Mouse (Mus musculus) midbrain, embryonic 15.5 days (tissue): ENCODE data around the gene Fndc8. TPM values are rescaled to one million over a fixed set of nuclear protein-coding genes. Genes with fewer than 3 reads are reported as not detected.

Experiments
- ATAC-seq: fragments of 200-750 bp; cut with Nextera tagmentation; replicated peaks from 2 replicates; pipeline ENCODE4 v1.8.0; 2017; ENCODE audit warnings: moderate TSS enrichment
- H3K27ac ChIP-seq: fragments of 300-500 bp; sonication (generic); 2 replicates; pipeline ENCODE4 v1.5.1; 2015; ENCODE audit warnings: mild to moderate bottlenecking, inconsistent platforms
- H3K27me3 ChIP-seq: fragments of 300-500 bp; sonication (generic); replicated peaks from 2 replicates; pipeline ENCODE4 v1.6.1; 2015; ENCODE audit warnings: inconsistent platforms
- H3K36me3 ChIP-seq: fragments of 300-500 bp; sonication (generic); replicated peaks from 2 replicates; pipeline ENCODE4 v1.6.1; 2015; ENCODE audit warnings: inconsistent platforms
- H3K4me1 ChIP-seq: fragments of 300-500 bp; sonication (generic); 2 replicates; pipeline ENCODE4 v1.6.1; 2015; ENCODE audit warnings: inconsistent platforms
- H3K4me2 ChIP-seq: fragments of 300-500 bp; sonication (generic); 2 replicates; pipeline ENCODE4 v1.6.1; 2015; ENCODE audit warnings: inconsistent platforms, mild to moderate bottlenecking, moderate library complexity
- H3K4me3 ChIP-seq: fragments of 300-500 bp; sonication (generic); 2 replicates; pipeline ENCODE4 v1.5.1; 2015; ENCODE audit warnings: mild to moderate bottlenecking, inconsistent platforms
- H3K9ac ChIP-seq: fragments of 300-500 bp; sonication (generic); 2 replicates; pipeline ENCODE4 v1.6.1; 2015; ENCODE audit warnings: mild to moderate bottlenecking, inconsistent platforms
- H3K9me3 ChIP-seq: fragments of 300-500 bp; sonication (generic); 2 replicates; pipeline ENCODE4 v1.6.1; 2016; ENCODE audit warnings: inconsistent platforms
- WGBS: fragments of 180-500 bp; shearing (Covaris S2); methylation state at CpG from one replicate; pipeline ENCODE4 v1.1.7; 2015; ENCODE audit warnings: mixed read lengths; 5-methylcytosine and 5-hydroxymethylcytosine counted together
- polyA plus RNA-seq: library from polyadenylated mRNA; unstranded; fragments of >200 nt; fragmentation: Nextera tagmentation; extraction: Ambion mirVana; gene quantifications from 2 replicates; pipeline ENCODE4 v1.2.1, GENCODE M21; 2015

Gene Fndc8
- polyA plus RNA-seq, 1 experiment from 2014 or later: 1.2 TPM

DNA sequence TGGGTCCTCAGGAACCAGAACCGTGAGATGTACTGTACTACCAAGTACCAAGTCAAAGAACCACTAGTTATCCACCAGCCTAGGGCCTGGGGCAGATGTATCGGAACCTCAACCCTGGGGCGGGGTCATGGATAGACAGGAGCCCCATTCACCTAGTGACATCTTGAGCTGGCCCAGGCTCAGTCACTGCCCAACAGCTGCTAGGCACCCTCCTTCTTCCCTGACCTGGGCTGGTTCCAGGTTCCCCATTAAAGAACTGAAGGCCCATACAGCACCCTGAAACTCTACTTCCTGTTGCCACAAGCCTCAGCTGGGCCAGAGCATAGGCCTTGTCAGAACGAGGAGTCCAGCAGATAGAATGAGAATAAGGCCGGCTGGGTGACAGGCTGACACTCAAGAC is 7.8 kb downstream of the Fndc8 start:
- Histone ChIP-seq H3K36me3 (peaks cover 42% of the 10 kb centered on the region), H3K9me3 (no peaks in the 10 kb centered on the region), H3K27ac (no peak overlapping the region), H3K4me2 (no peak overlapping the region), H3K27me3 (no peaks in the 10 kb centered on the region), H3K4me3 (no peak overlapping the region), H3K4me1 (no peaks in the 10 kb centered on the region), H3K9ac (no peak overlapping the region)
- WGBS: 95% methylated on average over 5 of the region's 5 CpGs
- no peak for ATAC-seq

DNA sequence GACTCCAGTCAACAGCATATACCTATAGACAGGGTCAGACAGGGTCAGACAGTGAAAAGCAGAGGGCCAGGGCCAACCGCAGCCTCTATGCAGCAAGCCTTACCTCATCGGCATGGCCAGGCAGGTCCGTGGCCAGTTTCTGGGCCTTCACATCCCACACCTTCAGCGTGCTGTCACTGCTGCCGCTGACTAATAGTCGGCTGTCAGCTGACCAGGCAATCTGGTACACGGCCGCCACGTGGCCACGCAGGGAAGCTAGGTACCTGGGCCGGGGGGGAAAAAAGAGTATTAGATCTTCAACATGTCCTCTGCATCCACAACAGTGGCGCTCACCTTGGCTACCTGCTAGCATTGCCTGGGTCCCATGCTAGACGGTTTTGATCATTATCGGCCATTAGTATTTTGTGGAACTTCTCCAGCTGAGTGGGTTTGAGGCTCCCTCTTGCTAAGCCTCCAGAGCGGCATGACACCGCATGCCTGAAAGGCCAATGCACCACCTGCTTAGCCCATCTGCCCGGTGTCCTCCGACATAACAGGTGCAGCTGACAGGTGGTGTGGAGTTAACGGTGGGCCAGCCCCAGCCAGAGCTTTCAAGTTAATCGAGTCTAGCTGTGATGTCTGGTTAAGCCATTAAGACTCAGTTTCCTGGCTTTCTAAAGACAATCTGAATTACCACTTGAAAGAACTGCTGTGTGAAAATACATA is 9.8 kb downstream of the Fndc8 start:
- no peak overlapping the region for H3K9ac ChIP-seq
- ATAC-seq: no peak
- no peaks in the 10 kb centered on the region for H3K4me1 ChIP-seq
- no peaks in the 10 kb centered on the region for H3K9me3 ChIP-seq
- no peak overlapping the region for H3K27ac ChIP-seq
- 92% methylated on average over 20 of the region's 20 CpGs for WGBS
- H3K36me3 ChIP-seq: peaks cover 44% of the 10 kb centered on the region
- no peak overlapping the region for H3K4me3 ChIP-seq
- no peaks in the 10 kb centered on the region for H3K27me3 ChIP-seq
- H3K4me2 ChIP-seq: no peak overlapping the region

DNA sequence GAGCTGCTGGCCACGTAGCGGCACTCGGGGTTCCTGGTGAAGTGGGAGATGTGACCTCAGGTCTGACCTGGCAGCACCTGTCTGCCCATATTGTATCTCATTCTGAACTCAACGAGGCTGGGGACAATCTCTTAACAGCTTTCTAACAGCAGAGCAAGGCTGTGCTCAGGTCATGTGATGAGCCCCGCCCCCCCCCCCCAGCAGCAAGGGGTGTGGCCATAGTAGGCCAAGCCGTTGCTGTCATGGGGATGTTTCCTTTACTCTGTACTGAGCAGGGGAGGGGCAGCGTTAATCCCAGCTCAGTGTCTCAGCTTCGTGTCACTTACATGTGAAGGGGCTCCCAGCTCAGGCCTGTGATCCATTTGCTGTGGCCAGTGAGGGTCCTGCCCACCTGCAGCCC is 13.0 kb downstream of the Fndc8 start:
- H3K9me3 ChIP-seq: no peaks in the 10 kb centered on the region
- H3K27ac ChIP-seq: no peak overlapping the region
- no peak overlapping the region for H3K4me2 ChIP-seq
- no peak overlapping the region for H3K9ac ChIP-seq
- peaks cover 4% of the 10 kb centered on the region; the same call in 1 of the 2 replicates for H3K27me3 ChIP-seq
- H3K36me3 ChIP-seq: peaks cover 35% of the 10 kb centered on the region
- H3K4me3 ChIP-seq: no peak overlapping the region
- H3K4me1 ChIP-seq: peaks cover 10% of the 10 kb centered on the region
- ATAC-seq: no peak
- WGBS: 63% methylated on average over 8 of the region's 8 CpGs

DNA sequence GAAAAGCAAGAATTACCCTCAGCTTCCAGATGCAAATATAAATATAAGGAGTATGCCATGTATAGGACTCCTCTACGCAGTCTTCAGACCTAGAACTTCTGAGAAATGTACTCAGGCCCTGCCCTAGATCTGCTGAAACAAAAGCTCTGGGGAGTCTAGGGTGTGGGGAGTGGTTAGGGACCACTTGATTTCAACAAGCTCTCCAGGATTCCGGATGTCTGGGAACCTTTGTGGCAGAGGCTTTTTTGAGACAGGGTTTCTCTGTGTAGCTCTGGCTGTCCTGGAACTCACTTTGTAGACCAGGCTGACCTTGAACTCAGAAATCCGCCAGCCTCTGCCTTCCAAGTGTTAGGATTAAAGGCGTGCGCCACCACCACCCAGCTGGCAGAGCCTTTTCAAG is 13.9 kb downstream of the Fndc8 start:
- Histone ChIP-seq H3K9ac (no peak overlapping the region), H3K4me1 (peaks cover 10% of the 10 kb centered on the region), H3K9me3 (no peaks in the 10 kb centered on the region), H3K27me3 (peaks cover 8% of the 10 kb centered on the region; the same call in 1 of the 2 replicates), H3K4me3 (no peak overlapping the region), H3K36me3 (peaks cover 29% of the 10 kb centered on the region), H3K27ac (no peak overlapping the region), H3K4me2 (no peak overlapping the region)
- 88% methylated on average over 5 of the region's 5 CpGs for WGBS
- ATAC-seq: no peak

DNA sequence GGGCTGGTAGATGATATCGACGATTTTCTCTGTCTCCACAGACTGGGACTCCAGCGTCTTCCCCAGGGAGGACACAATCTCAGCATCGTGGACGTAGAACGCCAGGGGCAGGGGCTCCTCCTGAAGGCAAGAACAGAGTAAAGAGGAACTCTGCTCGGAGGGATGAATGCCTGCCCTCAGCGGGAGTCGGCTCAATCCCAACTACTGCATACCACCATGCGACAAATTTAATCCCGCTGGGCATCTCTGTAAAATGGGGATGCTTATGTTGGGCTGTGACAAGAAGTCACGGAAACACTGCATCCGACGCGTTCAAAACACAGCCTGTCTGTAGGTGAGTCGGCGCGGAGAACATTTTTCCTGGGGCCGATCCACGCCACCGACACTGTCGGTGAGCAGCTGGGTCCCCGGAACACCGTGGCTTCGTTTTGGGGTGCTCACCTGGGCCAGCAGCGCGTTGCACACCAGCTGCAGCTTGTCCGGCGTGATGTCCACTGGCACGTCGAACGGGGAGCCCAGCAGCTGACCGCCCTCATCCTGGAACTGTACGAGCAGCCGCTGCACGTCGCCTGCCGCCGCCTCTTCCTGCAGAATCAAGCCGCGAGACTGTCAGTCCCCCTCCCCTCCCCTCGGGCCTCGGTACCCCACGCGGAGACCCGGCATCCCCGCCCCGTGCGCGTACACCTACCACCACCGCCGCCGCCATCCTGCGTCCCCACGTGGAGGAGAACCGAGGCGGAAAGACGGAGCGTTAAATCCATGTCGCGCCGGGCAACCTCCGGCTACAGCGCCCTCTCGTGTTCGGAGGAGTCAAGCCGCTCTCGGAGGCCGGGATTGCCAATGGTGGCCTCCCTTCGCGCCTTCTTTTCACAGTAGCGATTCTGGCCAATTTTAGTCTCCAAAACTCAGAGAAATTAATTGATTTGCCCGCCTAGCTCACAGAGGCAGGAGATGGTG is 16.0 kb downstream of the Fndc8 start, which contains the start of gene Nle1:
Gene Nle1 (minus strand): TSS at position 761 of the 957 bp plus-strand sequence.
- Histone ChIP-seq H3K9me3 (no peaks in the 10 kb centered on the region), H3K4me1 (peaks cover 10% of the 10 kb centered on the region), H3K9ac (peak within 1 kb of the TSS; percentile 61), H3K36me3 (peaks cover 14% of the 10 kb centered on the region), H3K4me3 (peak within 1 kb of the TSS; percentile 64), H3K4me2 (peak within 1 kb of the TSS; percentile 71), H3K27me3 (peaks cover 11% of the 10 kb centered on the region; the same call in 1 of the 2 replicates), H3K27ac (peak within 1 kb of the TSS; percentile 25)
- peak; percentile 90 for ATAC-seq
- WGBS: 1% methylated on average over 72 of the region's 73 CpGs

DNA sequence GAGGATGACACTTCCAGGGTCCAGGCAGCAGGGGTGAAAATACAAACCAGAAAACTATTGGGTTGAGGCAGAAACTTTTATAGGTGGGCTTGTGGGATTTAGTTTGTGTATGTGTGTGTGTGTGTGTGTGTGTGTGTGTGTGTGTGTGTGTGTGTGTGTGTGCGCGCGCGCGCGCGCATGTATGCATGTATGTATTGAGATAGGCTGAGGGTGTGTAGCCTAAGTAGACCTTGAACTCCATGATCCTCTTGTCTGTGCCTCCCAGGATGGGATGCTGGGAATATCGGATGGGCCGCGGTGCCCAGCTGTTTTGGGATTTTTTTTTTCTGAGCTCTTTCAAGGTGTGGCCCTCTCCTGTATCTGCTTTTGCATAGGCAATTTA is 16.7 kb downstream of the Fndc8 start:
- H3K27me3 ChIP-seq: peaks cover 16% of the 10 kb centered on the region; the same call in 1 of the 2 replicates
- peaks cover 7% of the 10 kb centered on the region for H3K36me3 ChIP-seq
- H3K4me3 ChIP-seq: peak overlapping the region; percentile 64
- no peaks in the 10 kb centered on the region for H3K9me3 ChIP-seq
- no peak; the same call in 1 of the 2 replicates for ATAC-seq
- H3K4me1 ChIP-seq: peaks cover 10% of the 10 kb centered on the region
- 54% methylated on average over 10 of the region's 10 CpGs for WGBS
- no peak overlapping the region for H3K9ac ChIP-seq
- peak overlapping the region; percentile 71 for H3K4me2 ChIP-seq
- no peak overlapping the region for H3K27ac ChIP-seq

DNA sequence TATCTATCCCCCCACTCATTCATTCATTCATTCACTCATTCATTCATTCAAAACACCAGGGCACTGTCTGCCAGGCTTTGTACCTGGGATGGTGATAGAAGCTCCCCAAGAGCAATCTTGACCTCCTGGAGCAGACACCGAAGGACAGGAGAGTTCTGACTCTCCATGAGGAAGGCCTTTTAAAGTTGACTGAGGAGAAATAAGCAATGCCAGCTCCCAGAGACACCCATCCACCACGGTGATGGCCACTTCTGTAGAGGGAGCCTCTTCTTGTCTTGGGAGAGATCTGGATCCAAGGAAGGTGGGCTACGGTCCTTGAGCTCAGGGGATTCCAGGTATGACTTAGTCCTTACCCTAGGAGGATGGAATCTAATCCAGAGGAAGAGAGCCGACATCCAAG is 18.3 kb downstream of the Fndc8 start, which contains the start of gene Unc45b:
Gene Unc45b (plus strand): TSS at position 301 of the 400 bp plus-strand sequence.
- peaks cover 10% of the 10 kb centered on the region for H3K4me1 ChIP-seq
- no peak within 1 kb of the TSS for H3K9ac ChIP-seq
- H3K36me3 ChIP-seq: no peaks in the 10 kb centered on the region
- no peaks in the 10 kb centered on the region for H3K9me3 ChIP-seq
- no peak within 1 kb of the TSS for H3K27ac ChIP-seq
- 91% methylated on average over 4 of the region's 4 CpGs for WGBS
- H3K27me3 ChIP-seq: peaks cover 16% of the 10 kb centered on the region; the same call in 1 of the 2 replicates
- H3K4me2 ChIP-seq: no peak within 1 kb of the TSS
- H3K4me3 ChIP-seq: no peak within 1 kb of the TSS
- no peak for ATAC-seq

DNA sequence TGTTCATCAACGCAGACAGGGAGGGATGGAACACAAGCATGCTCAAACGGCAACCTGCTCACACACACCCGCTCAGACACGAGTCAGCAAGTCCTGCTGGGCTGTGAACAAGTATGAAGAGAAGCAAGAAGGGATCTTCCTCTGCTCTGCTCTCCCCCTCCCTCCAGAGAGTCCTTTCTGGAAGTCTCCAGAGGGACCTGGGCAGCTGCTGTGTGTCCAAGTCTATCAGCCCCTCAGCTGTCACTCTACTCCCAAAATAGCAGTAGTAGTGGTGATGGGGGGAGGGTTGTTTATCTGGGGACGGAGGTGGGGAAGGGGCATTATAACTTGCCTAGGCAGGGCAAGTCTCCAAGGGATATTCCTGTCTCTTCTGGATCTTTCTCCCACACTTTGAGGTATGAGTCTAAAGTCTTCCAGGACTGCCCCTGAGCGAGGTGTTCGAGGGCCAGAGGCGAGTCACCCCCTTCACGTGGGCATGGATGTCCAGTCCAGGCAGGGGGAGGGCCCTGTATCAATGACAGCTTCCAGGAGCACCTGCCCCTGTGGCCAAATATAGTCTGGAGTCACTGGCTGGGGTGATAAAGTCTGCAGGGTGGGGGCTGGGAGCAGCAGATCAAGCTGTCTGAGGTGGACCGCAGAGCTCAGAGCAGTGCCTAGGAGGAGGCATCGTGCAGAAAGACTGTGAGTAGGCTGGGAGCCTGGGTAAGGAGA is 18.9 kb downstream of the Fndc8 start:
- H3K27me3 ChIP-seq: peaks cover 16% of the 10 kb centered on the region; the same call in 1 of the 2 replicates
- H3K4me3 ChIP-seq: no peak overlapping the region
- no peaks in the 10 kb centered on the region for H3K9me3 ChIP-seq
- no peak overlapping the region for H3K27ac ChIP-seq
- no peak for ATAC-seq
- WGBS: 84% methylated on average over 11 of the region's 11 CpGs
- H3K4me2 ChIP-seq: no peak overlapping the region
- H3K9ac ChIP-seq: no peak overlapping the region
- H3K4me1 ChIP-seq: peaks cover 10% of the 10 kb centered on the region
- no peaks in the 10 kb centered on the region for H3K36me3 ChIP-seq

DNA sequence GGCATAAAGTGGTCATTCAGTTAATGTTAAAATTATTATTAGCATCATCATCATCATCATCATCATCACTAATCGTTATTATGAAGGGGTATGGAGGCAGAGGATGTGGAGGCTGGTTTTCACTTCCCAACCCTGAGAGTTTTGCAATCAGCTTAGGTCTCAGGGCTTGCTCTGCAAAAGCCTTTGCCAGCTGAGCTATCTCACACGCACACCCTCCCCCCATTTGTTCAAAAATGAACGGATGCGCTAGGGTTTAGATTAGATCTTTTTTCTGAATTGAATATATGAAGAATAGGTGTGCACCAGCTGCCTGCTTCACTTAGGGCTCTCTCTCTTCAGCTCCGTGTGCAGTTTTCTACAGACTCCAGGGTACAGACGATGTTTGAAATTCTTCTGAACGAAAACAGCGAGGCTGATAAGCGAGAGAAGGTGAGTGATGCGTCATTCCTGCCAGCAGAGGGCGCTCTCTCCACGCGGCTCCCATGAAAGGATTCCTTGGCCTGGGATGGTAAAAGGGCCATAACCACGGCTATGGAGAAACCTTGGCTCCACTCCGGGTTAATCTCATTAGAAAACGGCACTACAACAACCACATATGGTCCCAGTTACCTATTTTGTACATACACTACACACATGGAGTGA is 22.9 kb downstream of the Fndc8 start:
- Histone ChIP-seq H3K4me2 (peak overlapping the region; percentile 44), H3K4me1 (no peaks in the 10 kb centered on the region), H3K9me3 (no peaks in the 10 kb centered on the region), H3K27ac (no peak overlapping the region), H3K27me3 (peaks cover 13% of the 10 kb centered on the region; the same call in 1 of the 2 replicates), H3K9ac (0 out of 2 replicates have a peak overlapping the region, but pooled peaks have one; percentile 10), H3K36me3 (no peaks in the 10 kb centered on the region), H3K4me3 (no peak overlapping the region)
- WGBS: 7% methylated on average over 16 of the region's 16 CpGs
- ATAC-seq: 0 out of 2 replicates have a peak, but pooled peaks have one; percentile 37

DNA sequence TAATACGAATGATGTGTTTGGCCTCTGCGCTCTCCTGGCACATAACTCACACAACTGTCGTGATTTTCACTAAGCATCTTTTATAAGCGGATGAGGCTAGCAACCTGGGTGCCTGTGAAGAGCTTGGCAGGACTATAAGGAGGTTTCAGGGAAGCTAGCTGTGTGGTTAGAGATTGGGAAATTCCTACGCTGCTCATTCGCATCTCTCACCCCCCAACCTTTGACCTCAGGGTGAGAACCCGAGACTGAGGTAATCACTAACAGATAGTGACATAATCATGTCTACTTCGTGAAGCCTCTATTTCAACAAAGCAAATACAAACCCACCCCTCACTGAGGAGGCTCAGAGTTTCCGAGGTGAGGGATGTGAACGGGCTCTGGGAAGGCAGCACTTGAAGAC is 28.8 kb downstream of the Fndc8 start:
- no peak overlapping the region for H3K27ac ChIP-seq
- ATAC-seq: no peak
- H3K36me3 ChIP-seq: no peaks in the 10 kb centered on the region
- no peak overlapping the region for H3K4me2 ChIP-seq
- H3K9ac ChIP-seq: no peak overlapping the region
- 67% methylated on average over 10 of the region's 10 CpGs for WGBS
- no peak overlapping the region for H3K4me3 ChIP-seq
- H3K27me3 ChIP-seq: no peaks in the 10 kb centered on the region; the same call in 1 of the 2 replicates
- H3K9me3 ChIP-seq: no peaks in the 10 kb centered on the region
- no peaks in the 10 kb centered on the region for H3K4me1 ChIP-seq

DNA sequence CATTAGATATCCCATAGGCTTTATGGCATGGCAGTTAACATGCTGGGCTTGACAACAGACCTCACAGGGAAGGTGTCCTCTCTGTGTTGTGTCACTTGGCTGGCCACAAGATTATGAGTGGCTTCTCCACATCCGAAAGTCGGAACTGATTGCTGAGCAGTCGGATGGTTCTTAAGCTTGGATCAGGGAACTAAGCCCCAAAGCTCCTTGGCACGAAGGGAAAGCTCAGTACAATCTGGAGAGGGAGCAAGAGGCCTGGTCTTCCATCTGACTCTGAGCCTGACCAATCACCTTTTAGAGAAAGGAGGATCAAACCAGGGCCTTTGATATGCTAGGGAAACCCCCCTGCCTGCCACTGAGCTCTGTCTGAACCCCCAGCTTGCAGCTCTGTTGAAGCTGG is 29.8 kb downstream of the Fndc8 start:
- Histone ChIP-seq H3K9me3 (no peaks in the 10 kb centered on the region), H3K4me1 (no peaks in the 10 kb centered on the region), H3K4me3 (no peak overlapping the region), H3K27me3 (no peaks in the 10 kb centered on the region; the same call in 1 of the 2 replicates), H3K36me3 (no peaks in the 10 kb centered on the region), H3K9ac (no peak overlapping the region), H3K4me2 (no peak overlapping the region), H3K27ac (no peak overlapping the region)
- ATAC-seq: no peak
- WGBS: 66% methylated on average over 4 of the region's 4 CpGs
